Mouse (Mus musculus): ENCODE results near the gene Adipoq. TPM values are rescaled to one million over a fixed set of nuclear protein-coding genes. Genes with fewer than 3 reads are reported as not detected.

Adipoq gene
- polyA plus RNA-seq, 1 experiment from 2014 or later: not detected

DNA sequence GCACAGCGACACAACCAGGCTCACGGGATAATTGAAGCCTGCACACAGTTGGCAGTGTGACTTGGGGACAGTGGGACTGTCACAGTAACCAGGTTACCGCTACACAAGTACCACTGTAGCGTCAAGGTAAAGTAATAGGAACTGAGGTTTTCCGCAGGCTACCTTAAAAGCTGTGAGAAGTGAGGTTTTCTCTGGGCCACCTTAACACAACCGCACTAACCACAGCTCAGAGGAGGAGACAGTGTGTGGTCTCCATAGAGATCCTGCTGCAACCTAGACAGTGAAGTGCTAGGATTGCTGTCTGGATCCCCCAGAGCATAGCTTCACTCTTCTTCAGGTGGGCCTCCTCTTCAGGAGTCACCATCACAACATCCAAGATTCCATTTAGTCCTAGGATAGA is 50.5 kb downstream of the Adipoq start:
- Histone ChIP-seq H3K9me3 (replicated peaks; ENCODE audit: control insufficient read depth, low read length) (no peaks in the 10 kb centered on the region), H3K4me2 (ENCODE audit: low read depth, low read length) (no peak overlapping the region), H3K4me3 (ENCODE audit: low read depth, low read length) (no peak overlapping the region), H3K9ac (ENCODE audit: low read depth, low read length) (no peak overlapping the region), H3K27ac (ENCODE audit: low read length) (no peak overlapping the region), H3K36me3 (ENCODE audit: control insufficient read depth, insufficient read depth) (no peaks in the 10 kb centered on the region), H3K27me3 (ENCODE audit: control insufficient read depth, insufficient read depth, low read depth, low read length) (no peaks in the 10 kb centered on the region), H3K4me1 (ENCODE audit: control insufficient read depth, low read depth, low read length) (no peaks in the 10 kb centered on the region)
- no peak for ATAC-seq (ENCODE audit: low read depth)
- WGBS (ENCODE audit: insufficient replicate concordance): 77% methylated on average over 6 of the region's 6 CpGs

DNA sequence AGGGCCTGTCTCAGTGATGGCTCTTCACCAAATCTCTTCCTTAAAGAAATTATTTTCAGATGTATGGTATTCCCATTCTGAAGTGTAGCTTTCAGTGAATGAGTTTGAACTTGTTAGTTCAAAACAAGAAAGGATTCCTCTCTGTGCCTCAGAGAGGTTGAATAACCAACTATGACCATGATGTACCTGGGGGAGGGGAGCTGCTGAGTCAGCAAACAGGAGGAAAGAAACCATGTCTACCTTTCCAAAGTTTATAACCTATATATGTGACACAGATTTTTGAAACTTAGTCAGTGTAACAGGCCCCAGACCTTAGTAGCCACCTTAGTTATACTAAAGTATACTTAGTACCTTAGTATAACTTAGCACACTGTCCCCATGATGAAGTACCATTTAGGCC is 55.2 kb downstream of the Adipoq start:
- H3K4me1 ChIP-seq (ENCODE audit: control insufficient read depth, low read depth, low read length): no peaks in the 10 kb centered on the region
- no peaks in the 10 kb centered on the region for H3K36me3 ChIP-seq (ENCODE audit: control insufficient read depth, insufficient read depth)
- H3K9ac ChIP-seq (ENCODE audit: low read depth, low read length): no peak overlapping the region
- no peak for ATAC-seq (ENCODE audit: low read depth)
- H3K4me2 ChIP-seq (ENCODE audit: low read depth, low read length): no peak overlapping the region
- H3K27ac ChIP-seq (ENCODE audit: low read length): no peak overlapping the region
- no peak overlapping the region for H3K4me3 ChIP-seq (ENCODE audit: low read depth, low read length)
- no peaks in the 10 kb centered on the region for H3K9me3 ChIP-seq (replicated peaks; ENCODE audit: control insufficient read depth, low read length)
- no peaks in the 10 kb centered on the region for H3K27me3 ChIP-seq (ENCODE audit: control insufficient read depth, insufficient read depth, low read depth, low read length)

Small RNA genes lying within 50 kb of the gene (microRNA-seq; reads per million reads assigned to microRNA genes)
- gene Gm49346: not detected

Other genes starting within 250 kb of the Adipoq start
- 15.3 and 19.3 TPM in 2 replicates for gene Fetub, start 228.2 kb upstream of the Adipoq start, polyA plus RNA-seq (2015; fragmentation: Nextera tagmentation; extraction: Ambion mirVana)
- gene Hrg, start 195.5 kb upstream of the Adipoq start, polyA plus RNA-seq (2015; fragmentation: Nextera tagmentation; extraction: Ambion mirVana): 6.4 and 9.0 TPM in 2 replicates
- 109 and 122 TPM in 2 replicates for gene Kng2, start 117.1 kb upstream of the Adipoq start, polyA plus RNA-seq (2015; fragmentation: Nextera tagmentation; extraction: Ambion mirVana)
- gene Kng1, start 88.7 kb upstream of the Adipoq start, polyA plus RNA-seq (2015; fragmentation: Nextera tagmentation; extraction: Ambion mirVana): 1,254 and 1,294 TPM in 2 replicates
- 57.0 and 58.0 TPM in 2 replicates for gene Eif4a2, start 39.1 kb upstream of the Adipoq start, polyA plus RNA-seq (2015; fragmentation: Nextera tagmentation; extraction: Ambion mirVana)
- gene Rfc4, start 18.8 kb upstream of the Adipoq start, polyA plus RNA-seq (2015; fragmentation: Nextera tagmentation; extraction: Ambion mirVana): 104 and 124 TPM in 2 replicates
- 16.7 and 21.1 TPM in 2 replicates for gene St6gal1, start 78.2 kb downstream of the Adipoq start, polyA plus RNA-seq (2015; fragmentation: Nextera tagmentation; extraction: Ambion mirVana)